Mouse (Mus musculus) MEL (cell line): ENCODE results near the gene Cdca3. TPM values are rescaled to one million over a fixed set of nuclear protein-coding genes. Genes with fewer than 3 reads are reported as not detected.

Source experiments
- DNase-seq: peaks from one replicate; pipeline ENCODE4 v3.0.0; 2011; ENCODE audit warnings: low read depth, low spot score
- H3K27ac ChIP-seq: 2 replicates; pipeline ENCODE4 v1.5.1; 2012; ENCODE audit warnings: low read depth, mild to moderate bottlenecking, control low read depth, low read length, moderate library complexity; ENCODE audit not compliant: control insufficient read depth
- H3K27me3 ChIP-seq, 2 experiments: fragments of 150-350 bp in 1 of 2; sonication (generic) in 1 of 2; 2 replicates each; pipeline ENCODE4 v1.6.1; 2012; ENCODE audit warnings: low read length in 2 of 2, mild to moderate bottlenecking in 2 of 2, improper control_type of control experiment in 1 of 2, moderate library complexity in 1 of 2; ENCODE audit not compliant: insufficient read depth in 2 of 2, control insufficient read depth in 1 of 2
- H3K36me3 ChIP-seq, 2 experiments: 2 replicates each; pipeline ENCODE4 v1.6.1; 2012 to 2014; ENCODE audit warnings: low read length in 2 of 2, improper control_type of control experiment in 1 of 2, inconsistent platforms in 1 of 2, mild to moderate bottlenecking in 1 of 2; ENCODE audit not compliant: insufficient read depth in 2 of 2, control insufficient read depth in 1 of 2
- H3K4me1 ChIP-seq, 2 experiments: fragments of 150-350 bp in 1 of 2; sonication (generic) in 1 of 2; 2 replicates each; pipeline ENCODE4 v1.6.1; 2012; ENCODE audit warnings: low read length in 2 of 2, improper control_type of control experiment in 1 of 2, mild to moderate bottlenecking in 1 of 2; ENCODE audit not compliant: insufficient read depth in 2 of 2, control insufficient read depth in 1 of 2
- H3K4me3 ChIP-seq, 2 experiments: fragments of 150-350 bp in 1 of 2; sonication (generic) in 1 of 2; 2 replicates each; pipeline ENCODE4 v1.5.1; 2012; ENCODE audit warnings: low read depth in 2 of 2, low read length in 2 of 2, mild to moderate bottlenecking in 2 of 2, moderate library complexity in 2 of 2, control low read depth in 1 of 2, improper control_type of control experiment in 1 of 2; ENCODE audit not compliant: control insufficient read depth in 1 of 2, insufficient read depth in 1 of 2
- H3K79me2 ChIP-seq: 2 replicates; pipeline ENCODE4 v1.6.1; 2012; ENCODE audit warnings: mild to moderate bottlenecking, low read length, moderate library complexity; ENCODE audit not compliant: control insufficient read depth, poor library complexity, insufficient read depth
- H3K9ac ChIP-seq: 2 replicates; pipeline ENCODE4 v1.6.1; 2012; ENCODE audit warnings: low read depth, mild to moderate bottlenecking, control low read depth, low read length, moderate library complexity; ENCODE audit not compliant: control insufficient read depth, poor library complexity, severe bottlenecking
- H3K9me3 ChIP-seq: fragments of 150-350 bp; sonication (generic); replicated peaks from 2 replicates; pipeline ENCODE4 v1.6.1; 2012; ENCODE audit warnings: mild to moderate bottlenecking, low read length, improper control_type of control experiment, moderate library complexity; ENCODE audit not compliant: insufficient read depth
- CHD1 ChIP-seq: IDR thresholded peaks from 2 replicates; pipeline ENCODE4 v1.6.1; 2012; ENCODE audit warnings: low read depth, mild to moderate bottlenecking, inconsistent platforms, low read length, improper control_type of control experiment
- CHD2 ChIP-seq: IDR thresholded peaks from 2 replicates; pipeline ENCODE4 v1.6.1; 2011; ENCODE audit warnings: low read length, improper control_type of control experiment
- CTCF ChIP-seq, 3 experiments: IDR thresholded peaks in 2 of 3; conservative IDR thresholded peaks in 1 of 3; 2 replicates each; pipeline ENCODE4 v1.5.1; 2011 to 2012; ENCODE audit warnings: low read length in 3 of 3, low read depth in 2 of 3, mild to moderate bottlenecking in 2 of 3, improper control_type of control experiment in 1 of 3, inconsistent platforms in 1 of 3, mixed read lengths in 1 of 3, moderate library complexity in 1 of 3; ENCODE audit not compliant: control insufficient read depth in 1 of 3, insufficient read depth in 1 of 3, poor library complexity in 1 of 3, severe bottlenecking in 1 of 3
- ELF1 ChIP-seq: IDR thresholded peaks from 2 replicates; pipeline ENCODE4 v1.6.1; 2014; ENCODE audit warnings: low read depth, mild to moderate bottlenecking, inconsistent platforms, low read length, improper control_type of control experiment, moderate library complexity
- MAX ChIP-seq: IDR thresholded peaks from 2 replicates; pipeline ENCODE4 v1.6.1; 2011; ENCODE audit warnings: low read length, improper control_type of control experiment
- MAZ ChIP-seq: IDR thresholded peaks from 2 replicates; pipeline ENCODE4 v1.6.1; 2012; ENCODE audit warnings: low read depth, mild to moderate bottlenecking, inconsistent platforms, low read length, improper control_type of control experiment
- POLR2A ChIP-seq, 2 experiments: IDR thresholded peaks; 2 replicates each; pipeline ENCODE4 v1.6.1; 2011 to 2012; ENCODE audit warnings: low read length in 2 of 2, mild to moderate bottlenecking in 2 of 2, control low read depth in 1 of 2, improper control_type of control experiment in 1 of 2, low read depth in 1 of 2, moderate library complexity in 1 of 2; ENCODE audit not compliant: control insufficient read depth in 1 of 2, insufficient read depth in 1 of 2, poor library complexity in 1 of 2
- POLR2AphosphoS2 ChIP-seq: IDR thresholded peaks from 2 replicates; pipeline ENCODE4 v1.6.1; 2011; ENCODE audit warnings: low read length, improper control_type of control experiment
- RAD21 ChIP-seq: IDR thresholded peaks from 2 replicates; pipeline ENCODE4 v1.6.1; 2011; ENCODE audit warnings: mild to moderate bottlenecking, low read depth, low read length, improper control_type of control experiment
- RCOR1 ChIP-seq: IDR thresholded peaks from 2 replicates; pipeline ENCODE4 v1.6.1; 2012; ENCODE audit warnings: low read depth, mild to moderate bottlenecking, inconsistent platforms, low read length, improper control_type of control experiment
- UBTF ChIP-seq: IDR thresholded peaks from 2 replicates; pipeline ENCODE4 v1.6.1; 2012; ENCODE audit warnings: low read depth, mild to moderate bottlenecking, inconsistent platforms, low read length, improper control_type of control experiment, moderate library complexity, borderline replicate concordance; ENCODE audit not compliant: insufficient read depth
- USF2 ChIP-seq, 2 experiments: IDR thresholded peaks; 2 replicates each; pipeline ENCODE4 v1.6.1; 2011 to 2012; ENCODE audit warnings: improper control_type of control experiment in 2 of 2, low read length in 2 of 2, borderline replicate concordance in 1 of 2, inconsistent platforms in 1 of 2, low read depth in 1 of 2, mild to moderate bottlenecking in 1 of 2; ENCODE audit not compliant: insufficient read depth in 1 of 2
- ZC3H11A ChIP-seq: IDR thresholded peaks from 2 replicates; pipeline ENCODE4 v1.6.1; 2012; ENCODE audit warnings: low read depth, mild to moderate bottlenecking, inconsistent platforms, low read length, improper control_type of control experiment
- ZMIZ1 ChIP-seq: IDR thresholded peaks from 2 replicates; pipeline ENCODE4 v1.6.1; 2012; ENCODE audit warnings: low read depth, mild to moderate bottlenecking, inconsistent platforms, low read length, improper control_type of control experiment, moderate library complexity
- polyA plus RNA-seq, 2 experiments: library from polyadenylated mRNA; stranded (reverse) in 1 of 2; unstranded in 1 of 2; fragments of >175 nt in 1 of 2; fragments of >200 nt in 1 of 2; gene quantifications; 2 replicates each; pipeline versions ENCODE4 v1.2.1 to v1.2.4; 2012; ENCODE audit warnings: low replicate concordance in 2 of 2, low read depth in 1 of 2; ENCODE audit not compliant: insufficient read length in 2 of 2, insufficient read depth in 1 of 2, missing spikeins in 1 of 2
- total RNA-seq: library from RNA; depleted of rRNA; stranded (reverse); fragments of 300-350 nt; gene quantifications from 2 replicates; pipeline ENCODE4 v1.2.3, GENCODE M21; 2012

The Cdca3 gene
- total and polyA plus RNA-seq, 3 experiments: 54.5 to 185 TPM; not detected in 1

DNA sequence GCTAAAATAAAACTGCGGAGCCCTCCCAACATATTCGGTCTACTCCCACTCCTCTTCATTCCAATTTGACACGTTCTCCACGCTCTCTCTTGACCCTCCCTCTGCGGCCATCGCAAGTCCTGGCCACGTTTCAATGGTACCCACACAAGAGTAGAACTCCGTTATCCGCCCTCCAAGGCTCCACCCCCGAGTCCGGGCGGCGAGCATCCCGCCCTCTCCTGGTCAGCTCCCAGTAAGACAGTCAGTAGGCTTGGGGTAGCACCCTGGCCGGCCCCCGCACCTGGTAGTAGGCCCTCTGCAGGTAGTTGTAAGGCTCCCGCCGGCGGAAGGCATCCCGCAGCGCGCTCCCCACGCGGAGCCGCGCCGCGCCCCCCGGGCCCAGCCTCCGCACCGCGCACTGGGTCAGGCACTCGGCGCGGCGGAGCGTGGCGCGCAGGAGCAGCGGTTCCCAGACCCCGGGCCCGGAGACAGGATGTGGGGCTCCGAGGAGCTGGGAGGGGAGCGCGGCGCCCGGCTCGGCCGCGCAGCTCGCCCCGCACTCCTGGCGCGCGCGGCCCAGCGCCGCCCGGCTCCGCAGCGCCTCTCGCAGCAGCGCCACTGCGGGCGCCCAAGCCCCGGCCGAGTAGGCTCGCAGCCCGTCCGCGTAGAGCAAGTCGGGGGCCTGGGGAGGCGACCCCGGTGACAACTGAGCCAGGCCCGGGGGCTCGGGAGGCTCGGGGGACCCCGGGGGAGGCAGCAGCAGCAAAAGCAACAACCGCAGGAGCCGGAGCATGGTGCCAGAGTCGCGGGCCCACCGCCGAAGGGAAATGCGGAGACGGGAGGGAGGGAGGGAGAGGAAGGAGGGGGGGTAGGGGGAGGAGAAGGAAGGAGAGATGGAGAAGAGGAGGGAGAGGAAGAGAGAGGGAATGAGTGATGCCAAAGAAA, 27.8 kb downstream of the Cdca3 start, which contains the start of gene P3h3:
TSS of gene P3h3 (minus strand) at position 837 of the 924 bp plus-strand sequence.
- no peak for TF ChIP-seq POLR2AphosphoS2
- TF ChIP-seq UBTF: no peak
- no peak for TF ChIP-seq ELF1
- no peak for TF ChIP-seq USF2 (IDR thresholded peaks at IDR 0.05; ENCODE audit: borderline replicate concordance in 1 of 2, insufficient read depth in 1 of 2, low read depth in 1 of 2, low read length in 2 of 2)
- TF ChIP-seq RCOR1: no peak
- peak in 2 of 3 experiments; percentile 45 to 70; a peak in 5 of 6 replicates for TF ChIP-seq CTCF (IDR thresholded peaks at IDR 0.05 in 2 of 3, conservative IDR thresholded peaks at IDR 0.05 in 1 of 3; ENCODE audit: control insufficient read depth in 1 of 3, insufficient read depth in 1 of 3, low read depth in 2 of 3, low read length in 3 of 3, poor library complexity in 1 of 3, severe bottlenecking in 1 of 3)
- TF ChIP-seq CHD2: no peak
- DNase-seq: peak; percentile 57
- peak within 1 kb of the TSS; percentile 59 for H3K9ac ChIP-seq

DNA sequence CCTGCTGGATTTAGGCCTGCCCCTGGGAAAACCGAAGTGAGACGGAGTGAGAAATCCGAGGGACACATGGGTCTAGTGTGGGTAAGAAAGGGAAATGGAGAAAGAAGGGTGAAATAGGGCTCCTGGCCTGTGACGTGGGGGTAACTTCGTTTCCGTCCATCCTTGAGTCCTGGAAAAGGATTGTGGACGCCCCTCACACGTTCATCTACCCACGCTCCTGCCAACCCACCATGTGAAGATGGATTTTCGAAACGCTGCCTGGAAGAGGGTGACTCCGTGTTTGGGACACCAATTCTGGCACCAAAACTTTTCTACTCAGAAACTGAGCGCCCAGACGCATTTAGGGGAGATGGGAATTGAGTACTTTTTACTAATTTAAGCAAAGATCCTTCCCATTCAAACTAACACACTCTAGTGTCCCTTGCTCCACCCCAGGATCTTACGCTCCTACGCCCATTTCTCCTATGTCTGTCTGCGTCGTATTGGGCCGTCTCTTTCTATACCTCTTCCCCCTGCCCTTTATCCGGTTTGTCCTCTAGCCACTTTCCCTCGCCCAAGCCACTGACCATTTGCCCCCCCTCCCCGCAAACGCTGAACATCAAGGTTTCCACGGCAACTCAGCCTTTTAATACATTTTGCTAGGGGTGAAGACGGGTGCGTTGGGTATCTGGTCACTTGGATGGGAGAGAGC, 28.6 kb downstream of the Cdca3 start:
- no peak for TF ChIP-seq ZC3H11A
- no peak for TF ChIP-seq UBTF
- TF ChIP-seq POLR2A (IDR thresholded peaks at IDR 0.05; ENCODE audit: control insufficient read depth in 1 of 2, insufficient read depth in 1 of 2, low read depth in 1 of 2, low read length in 2 of 2, poor library complexity in 1 of 2): no peak
- no peak for TF ChIP-seq ZMIZ1
- TF ChIP-seq RAD21: no peak
- TF ChIP-seq MAX: no peak
- no peak for TF ChIP-seq MAZ
- no peak for TF ChIP-seq CHD1
- Histone ChIP-seq H3K4me3 (no peak overlapping the region), H3K36me3 (no peaks in the 10 kb centered on the region), H3K9me3 (no peaks in the 10 kb centered on the region), H3K27ac (no peak overlapping the region), H3K79me2 (no peaks in the 10 kb centered on the region), H3K27me3 (peaks cover 6 to 7% of the 10 kb centered on the region in 2 experiments), H3K4me1 (peaks cover 0 to 3% of the 10 kb centered on the region in 2 experiments; a peak in 1 of 4 replicates), H3K9ac (no peak overlapping the region)
- no peak for DNase-seq

More for the DNA sequence above, 27.8 kb downstream of the Cdca3 start, which contains the start of gene P3h3:
- Histone ChIP-seq H3K79me2 (no peaks in the 10 kb centered on the region), H3K36me3 (no peaks in the 10 kb centered on the region), H3K27me3 (peaks cover 6 to 9% of the 10 kb centered on the region in 2 experiments), H3K4me3 (peak within 1 kb of the TSS; percentile 24 to 45), H3K9me3 (no peaks in the 10 kb centered on the region), H3K27ac (no peak within 1 kb of the TSS), H3K4me1 (peaks cover 0 to 3% of the 10 kb centered on the region in 2 experiments; a peak in 1 of 4 replicates)
